Mouse (Mus musculus): Measurements from ENCODE around the gene Gm9044.
"Not testable (repeated sequence)": the region's sequence is repeated elsewhere in the genome, so short reads cannot be mapped to it uniquely, and the experiment has no call there.

The Gm9044 gene

GRCm38 (mm10) chr10:118332308-118332707, at the start of gene Gm9044:
Gene Gm9044, minus strand, starts transcription at chr10:118332408.
- not testable (repeated sequence) for DNase-seq

- peak; percentile 87 for DNase-seq
These were observed 38.2 kb upstream of the Gm9044 start for GRCm38 (mm10) chr10:118370443-118370842.

- DNase-seq = no peak
These were observed 37.3 kb upstream of the Gm9044 start for GRCm38 (mm10) chr10:118369518-118369917.

- DNase-seq = not testable (repeated sequence)
These were observed 21.8 kb upstream of the Gm9044 start, which contains the start of gene Gm9049 for GRCm38 (mm10) chr10:118354005-118354404. Gene Gm9049, minus strand, starts transcription at chr10:118354105.

GRCm38 (mm10) chr10:118348579-118348978, 16.4 kb upstream of the Gm9044 start, which contains the start of gene Gm9048:
Gene Gm9048, minus strand, starts transcription at chr10:118348679.
- not testable (repeated sequence) for DNase-seq

- DNase-seq = not testable (repeated sequence)
These were observed 10.9 kb upstream of the Gm9044 start, which contains the start of gene Gm9046 for GRCm38 (mm10) chr10:118343155-118343554. Gene Gm9046, minus strand, starts transcription at chr10:118343255.

GRCm38 (mm10) chr10:118337731-118338130, 5.5 kb upstream of the Gm9044 start, which contains the start of gene Gm9045:
Gene Gm9045, minus strand, starts transcription at chr10:118337831.
- DNase-seq = not testable (repeated sequence)

- not testable (repeated sequence) for DNase-seq
These were observed 5.3 kb downstream of the Gm9044 start, which contains the start of gene Gm9040 for GRCm38 (mm10) chr10:118326869-118327268. Gene Gm9040, minus strand, starts transcription at chr10:118326969.

GRCm38 (mm10) chr10:118319024-118319423, 13.2 kb downstream of the Gm9044 start:
- no peak for DNase-seq

GRCm38 (mm10) chr10:118302133-118302532, 30.1 kb downstream of the Gm9044 start:
- DNase-seq = not testable (repeated sequence)

GRCm38 (mm10) chr10:118294938-118295337, 37.3 kb downstream of the Gm9044 start, which contains the start of gene Iltifb:
Gene Iltifb, minus strand, starts transcription at chr10:118295038.
- no peak for DNase-seq

- not testable (repeated sequence) for DNase-seq
These were observed 49.2 kb downstream of the Gm9044 start for GRCm38 (mm10) chr10:118283016-118283415.

GRCm38 (mm10) chr10:118282565-118282964, 49.6 kb downstream of the Gm9044 start:
- DNase-seq = not testable (repeated sequence)

Data from right cerebral cortex, adult 18-20 months (tissue).